ENCODE assay signal across 10 mouse cellular contexts in genomic region chr4:101664160-101664750, GRCm38 (mm10). TPM values are rescaled to one million over a fixed set of nuclear protein-coding genes. Genes with fewer than 3 reads are reported as not detected.
A peak's percentile ranks its signal among the peaks of the same experiment; 100 is the strongest.
DNase-seq lines count a peak whose midpoint lies in the region; ATAC-seq and TF ChIP-seq lines count a peak whose summit lies in the region.
"Had no signal": no experiment of that assay in that cellular context is flagged by ENCODE, and none has a peak within 500 bp of the region (broad histone marks: within the 10 kb centered on the region; RNA-seq: fewer than 3 reads in every experiment).

No protein-coding gene starts in this region.

- no peaks in the 10 kb centered on the region for H3K27me3 ChIP-seq in kidney, embryonic 15.5 days
- no peaks in the 10 kb centered on the region for H3K27me3 ChIP-seq in hindbrain, postnatal 0 days (ENCODE audit: insufficient read depth, low read length)
- no peaks in the 10 kb centered on the region for H3K27me3 ChIP-seq in midbrain, postnatal 0 days (ENCODE audit: insufficient read depth, low read length)
- H3K27me3 ChIP-seq: limb, embryonic 13.5 days had no signal

- H3K9ac ChIP-seq in kidney, embryonic 15.5 days, result no peak overlapping the region
- H3K9ac ChIP-seq in hindbrain, postnatal 0 days (replicated peaks; ENCODE audit: low read length), result no peak overlapping the region
- no peak overlapping the region for H3K9ac ChIP-seq in midbrain, postnatal 0 days (replicated peaks; ENCODE audit: low read length, poor library complexity, severe bottlenecking)
- H3K9ac ChIP-seq: limb, embryonic 13.5 days had no signal

- H3K36me3 ChIP-seq in kidney, embryonic 15.5 days, result peaks cover 46% of the 10 kb centered on the region
- H3K36me3 ChIP-seq in hindbrain, postnatal 0 days (ENCODE audit: insufficient read depth, low read length), result peaks cover 11% of the 10 kb centered on the region; the same call in 1 of the 2 replicates
- 0 out of 2 replicates have a peak, but pooled peaks cover 10% of the 10 kb centered on the region for H3K36me3 ChIP-seq in midbrain, postnatal 0 days (ENCODE audit: insufficient read depth, low read length)

- no peak overlapping the region for H3K4me2 ChIP-seq in kidney, embryonic 15.5 days
- H3K4me2 ChIP-seq in hindbrain, postnatal 0 days (ENCODE audit: low read depth, low read length), result no peak overlapping the region
- no peak overlapping the region for H3K4me2 ChIP-seq in midbrain, postnatal 0 days (ENCODE audit: low read depth, low read length, poor library complexity, severe bottlenecking)
- H3K4me2 ChIP-seq: limb, embryonic 13.5 days had no signal

- H3K4me3 ChIP-seq in kidney, embryonic 15.5 days (replicated peaks), result no peak overlapping the region
- no peak overlapping the region for H3K4me3 ChIP-seq in hindbrain, postnatal 0 days (ENCODE audit: low read length)
- H3K4me3 ChIP-seq in midbrain, postnatal 0 days (ENCODE audit: low read depth, low read length), result no peak overlapping the region
- H3K4me3 ChIP-seq: erythroblast, embryonic 14.5 days; limb, embryonic 13.5 days had no signal

- TF ChIP-seq CTCF in hindbrain, postnatal 0 days (IDR thresholded peaks at IDR 0.05; ENCODE audit: low read depth), result peak; percentile 72
- TF ChIP-seq CTCF in midbrain, postnatal 0 days (IDR thresholded peaks at IDR 0.05), result peak; percentile 73

- H3K4me1 ChIP-seq in kidney, embryonic 15.5 days, result no peaks in the 10 kb centered on the region
- no peaks in the 10 kb centered on the region for H3K4me1 ChIP-seq in hindbrain, postnatal 0 days (ENCODE audit: insufficient read depth, low read length)
- no peaks in the 10 kb centered on the region for H3K4me1 ChIP-seq in midbrain, postnatal 0 days (ENCODE audit: insufficient read depth, low read length)
- H3K4me1 ChIP-seq: limb, embryonic 13.5 days had no signal

- H3K27ac ChIP-seq in kidney, embryonic 15.5 days, result no peak overlapping the region
- no peak overlapping the region for H3K27ac ChIP-seq in hindbrain, postnatal 0 days
- no peak overlapping the region for H3K27ac ChIP-seq in midbrain, postnatal 0 days (ENCODE audit: low read depth, low read length)
- H3K27ac ChIP-seq: limb, embryonic 13.5 days had no signal

- no peak for ATAC-seq in kidney, embryonic 15.5 days (replicated peaks; ENCODE audit: low FRiP score)
- ATAC-seq in hindbrain, postnatal 0 days, result no peak
- no peak for ATAC-seq in midbrain, postnatal 0 days (ENCODE audit: low FRiP score)

- WGBS in kidney, embryonic 15.5 days, result 75% methylated on average over 9 of the region's 9 CpGs
- 66% methylated on average over 9 of the region's 9 CpGs for WGBS in hindbrain, postnatal 0 days
- 60% methylated on average over 9 of the region's 9 CpGs for WGBS in midbrain, postnatal 0 days

- DNase-seq in kidney, adult 9 months, result peak; percentile 46
- DNase-seq in CD4-positive helper T cell, adult 2 months (ENCODE audit: low read depth, low spot score), result peak; percentile 42
- peak; percentile 36 for DNase-seq in MEL-GATA-1-ER (ENCODE audit: extremely low read depth, low read depth)
- DNase-seq in cerebellum, adult 8-10 months, result peak; percentile 49
- DNase-seq in hindbrain, postnatal 0 days (ENCODE audit: low spot score), result peak; percentile 66
- peak; percentile 38 for DNase-seq in midbrain, postnatal 0 days (ENCODE audit: low spot score)
- DNase-seq in yolk sac, embryonic 10.5 days (ENCODE audit: low spot score), result no peak

- H3K9me3 ChIP-seq in kidney, embryonic 15.5 days (replicated peaks), result no peaks in the 10 kb centered on the region; the same call in 1 of the 2 replicates
- H3K9me3 ChIP-seq in hindbrain, postnatal 0 days (ENCODE audit: low read length), result no peaks in the 10 kb centered on the region
- no peaks in the 10 kb centered on the region for H3K9me3 ChIP-seq in midbrain, postnatal 0 days (ENCODE audit: low read length)

RNA-seq across cellular contexts. Expression of gene Leprot, which starts 16.7 kb away (rescaled TPM):
- polyA plus RNA-seq in kidney, embryonic 15.5 days (2015; fragmentation: Nextera tagmentation; extraction: Ambion mirVana), result 86.1 and 88.3 TPM in 2 replicates
- total RNA-seq in hindbrain, postnatal 0 days (2014; rRNA removed), result 53.1 and 58.0 TPM in 2 replicates
- polyA plus RNA-seq in hindbrain, postnatal 0 days (2015; fragmentation: Nextera tagmentation; extraction: Ambion mirVana), result 78.7 and 79.1 TPM in 2 replicates
- 60.2 and 75.0 TPM in 2 replicates for total RNA-seq in midbrain, postnatal 0 days (2014; rRNA removed)
- 90.3 and 92.8 TPM in 2 replicates for polyA plus RNA-seq in midbrain, postnatal 0 days (2015; fragmentation: Nextera tagmentation; extraction: Ambion mirVana)

RNA-seq across cellular contexts. Expression of gene Lepr, which starts 52.9 kb away (rescaled TPM):
- polyA plus RNA-seq in kidney, embryonic 15.5 days (2015; fragmentation: Nextera tagmentation; extraction: Ambion mirVana), result 3.9 and 4.5 TPM in 2 replicates
- total RNA-seq in hindbrain, postnatal 0 days (2014; rRNA removed), result 4.3 and 6.6 TPM in 2 replicates
- 3.7 and 3.8 TPM in 2 replicates for polyA plus RNA-seq in hindbrain, postnatal 0 days (2015; fragmentation: Nextera tagmentation; extraction: Ambion mirVana)
- total RNA-seq in midbrain, postnatal 0 days (2014; rRNA removed), result 8.9 and 9.0 TPM in 2 replicates
- polyA plus RNA-seq in midbrain, postnatal 0 days (2015; fragmentation: Nextera tagmentation; extraction: Ambion mirVana), result 2.8 and 4.1 TPM in 2 replicates
- polyA plus RNA-seq: erythroblast, embryonic 14.5 days had no signal
